Mouse (Mus musculus): ENCODE results near the gene Kcnq5.

DNA sequence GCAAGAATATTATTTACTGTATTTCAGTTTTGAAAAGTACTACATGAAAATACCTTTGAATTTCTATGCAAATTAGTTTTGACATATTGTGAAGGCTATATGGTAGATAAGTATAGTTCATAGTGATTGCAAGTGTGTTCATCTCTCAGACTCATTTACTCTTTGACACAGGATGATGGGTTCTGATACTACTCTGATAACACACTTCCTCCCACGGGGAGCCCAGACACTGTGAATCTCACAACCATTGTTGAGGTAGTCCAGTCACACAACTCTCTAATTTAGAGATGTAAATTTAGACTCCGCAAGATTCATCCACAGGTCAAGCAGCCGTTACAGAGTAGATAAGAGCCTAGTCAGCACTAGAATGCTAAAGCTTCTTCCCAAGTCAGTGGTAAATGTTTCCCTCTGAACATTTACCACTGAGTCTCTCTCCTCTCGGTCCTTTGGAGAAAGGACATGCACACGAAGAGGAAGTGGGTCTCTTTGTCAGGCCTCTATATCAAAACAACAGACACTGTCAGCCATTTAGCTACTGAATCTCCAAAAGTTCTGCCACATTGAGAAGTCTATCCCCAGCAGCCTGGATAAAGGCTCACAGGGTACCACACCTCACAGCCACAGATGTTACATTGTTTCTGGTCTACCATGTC, 65.5 kb downstream of the Kcnq5 start:
- TF ChIP-seq POLR2A (IDR thresholded peaks at IDR 0.05; ENCODE audit: borderline replicate concordance, insufficient read depth, low read length) (no peak), CTCF (IDR thresholded peaks at IDR 0.05; ENCODE audit: borderline replicate concordance, insufficient read depth, low read depth, low read length) (no peak)
